Mouse (Mus musculus): ENCODE measurements around the gene Psmc4. TPM values are rescaled to one million over a fixed set of nuclear protein-coding genes. Genes with fewer than 3 reads are reported as not detected.

Psmc4 gene
- total RNA-seq, 2 experiments from 2014 or later, result 99.1 to 100 TPM

Other genes starting within 250 kb of the Psmc4 start
- gene Zfp626, start 242.9 kb downstream of the Psmc4 start, total RNA-seq (2021), result 1 to 10 TPM; 3.4 to 3.5 TPM
- 1 to 10 TPM; 1.7 to 2.7 TPM for gene Zfp59, start 211.5 kb downstream of the Psmc4 start, total RNA-seq (2021)
- 1 to 10 TPM; 1.7 to 3.2 TPM for gene Zfp607a, start 192.6 kb downstream of the Psmc4 start, total RNA-seq (2021)
- gene Zfp974, start 120.6 kb downstream of the Psmc4 start, total RNA-seq (2021), result 1 to 10 TPM; 3.2 to 3.5 TPM
- 1 to 10 TPM; 6.0 to 6.9 TPM for gene Zfp780b, start 70.9 kb downstream of the Psmc4 start, total RNA-seq (2021)
- gene Zfp850, start 36.0 kb downstream of the Psmc4 start, total RNA-seq (2021), result under 1 TPM; 0.23 to 0.44 TPM
- under 1 TPM in 1 of 2 experiments, not detected in 1; 0.13 TPM for gene Fcgbp, start 21.1 kb upstream of the Psmc4 start, total RNA-seq (2021)
- not detected for gene 9530053A07Rik, start 79.4 kb upstream of the Psmc4 start, total RNA-seq (2021)
- 10 to 100 TPM; 18.8 to 22.9 TPM for gene Fbl, start 119.6 kb upstream of the Psmc4 start, total RNA-seq (2021)
- 10 to 100 TPM; 82.4 to 90.6 TPM for gene Dyrk1b, start 129.4 kb upstream of the Psmc4 start, total RNA-seq (2021)
- gene Eid2, start 217.8 kb upstream of the Psmc4 start, total RNA-seq (2021), result 1 to 10 TPM; 4.9 to 6.3 TPM
- 1 to 10 TPM; 5.2 to 5.9 TPM for gene Eid2b, start 227.6 kb upstream of the Psmc4 start, total RNA-seq (2021)
- not detected for gene Selenov, start 241.1 kb upstream of the Psmc4 start, total RNA-seq (2021)

Measured in gastrocnemius, postnatal 36 days (tissue).